Mouse (Mus musculus) heart, adult 2 months (tissue): Measurements from ENCODE around the gene Eif2b4.

Experiments
- CTCF ChIP-seq: fragments of 200-600 bp; IDR thresholded peaks from 2 replicates; pipeline ENCODE4 v1.8.1; 2022; ENCODE audit warnings: antibody characterized with exemption, mild to moderate bottlenecking, moderate library complexity
- EP300 ChIP-seq: fragments of 200-500 bp; IDR thresholded peaks from 2 replicates; pipeline ENCODE4 v1.6.1; 2011; ENCODE audit warnings: low read depth, low read length, control low read depth; ENCODE audit not compliant: insufficient read depth
- POLR2A ChIP-seq: fragments of 200-500 bp; IDR thresholded peaks from 2 replicates; pipeline ENCODE4 v1.6.1; 2011; ENCODE audit warnings: mild to moderate bottlenecking, low read depth, low read length, control low read depth; ENCODE audit not compliant: insufficient read depth

GRCm38 (mm10) chr5:31199893-31200292 is 6.7 kb upstream of the Eif2b4 start:
- TF ChIP-seq POLR2A (peak; percentile 28; the same call in 1 of the 2 replicates), CTCF (no peak), EP300 (0 out of 2 replicates have a peak, but pooled peaks have one; percentile 19)
